Mouse (Mus musculus): ENCODE measurements at regions not wholly inside any gene's neighbourhood (a gene's known extent, or its start where the extent isn't known, plus 50 kb on each side); places are given as distances from the start of the nearest gene placed in this dataset.
"Not testable (repeated sequence)": the region's sequence is repeated elsewhere in the genome, so short reads cannot be mapped to it uniquely, and the experiment has no call there.

DNA sequence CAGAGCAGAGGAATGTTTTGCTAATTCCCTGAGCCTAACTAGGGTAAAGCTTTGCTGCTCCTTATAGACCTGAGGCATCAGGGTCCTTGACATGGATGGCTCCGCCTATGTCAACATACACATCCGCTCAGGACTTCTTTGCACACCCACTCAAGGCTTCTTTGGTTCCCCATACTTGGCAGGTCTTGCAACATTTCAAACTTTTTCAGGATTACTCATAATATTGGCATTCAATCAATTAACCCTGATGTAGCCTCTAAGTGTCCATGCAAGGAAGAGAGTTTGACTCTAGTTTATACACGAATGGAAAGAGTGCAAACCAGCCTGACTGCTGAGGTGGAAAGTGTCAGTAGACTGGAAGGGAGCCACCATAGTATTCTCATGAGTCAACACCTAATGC lies 93.2 kb upstream of the Slc25a13 start:
- Histone ChIP-seq H3K27ac (no peak overlapping the region), H3K4me3 (no peak overlapping the region), H3K27me3 (no peaks in the 10 kb centered on the region), H3K4me2 (no peak overlapping the region), H3K36me3 (no peaks in the 10 kb centered on the region), H3K9ac (no peak overlapping the region), H3K4me1 (replicated peaks) (no peaks in the 10 kb centered on the region), H3K9me3 (no peaks in the 10 kb centered on the region)
- WGBS: 92% methylated on average over 3 of the region's 3 CpGs
- ATAC-seq (ENCODE audit: low FRiP score): no peak

- H3K27ac ChIP-seq: no peak overlapping the region
Observed at GRCm38 (mm10) chr6:6307618-6308017, 90.6 kb upstream of the Slc25a13 start.

GRCm38 (mm10) chr6:6303767-6304166 lies 86.8 kb upstream of the Slc25a13 start:
- no peak for ATAC-seq (ENCODE audit: low FRiP score)
- H3K4me2 ChIP-seq: no peak overlapping the region

More at GRCm38 (mm10) chr6:6307618-6308017, 90.6 kb upstream of the Slc25a13 start:
- Histone ChIP-seq H3K9me3 (no peaks in the 10 kb centered on the region), H3K4me3 (no peak overlapping the region), H3K4me1 (replicated peaks) (no peaks in the 10 kb centered on the region), H3K27me3 (0 out of 2 replicates have a peak, but pooled peaks cover 3% of the 10 kb centered on the region), H3K4me2 (no peak overlapping the region), H3K36me3 (no peaks in the 10 kb centered on the region), H3K9ac (no peak overlapping the region)
- 89% methylated on average over 2 of the region's 2 CpGs for WGBS
- ATAC-seq (ENCODE audit: low FRiP score): no peak

DNA sequence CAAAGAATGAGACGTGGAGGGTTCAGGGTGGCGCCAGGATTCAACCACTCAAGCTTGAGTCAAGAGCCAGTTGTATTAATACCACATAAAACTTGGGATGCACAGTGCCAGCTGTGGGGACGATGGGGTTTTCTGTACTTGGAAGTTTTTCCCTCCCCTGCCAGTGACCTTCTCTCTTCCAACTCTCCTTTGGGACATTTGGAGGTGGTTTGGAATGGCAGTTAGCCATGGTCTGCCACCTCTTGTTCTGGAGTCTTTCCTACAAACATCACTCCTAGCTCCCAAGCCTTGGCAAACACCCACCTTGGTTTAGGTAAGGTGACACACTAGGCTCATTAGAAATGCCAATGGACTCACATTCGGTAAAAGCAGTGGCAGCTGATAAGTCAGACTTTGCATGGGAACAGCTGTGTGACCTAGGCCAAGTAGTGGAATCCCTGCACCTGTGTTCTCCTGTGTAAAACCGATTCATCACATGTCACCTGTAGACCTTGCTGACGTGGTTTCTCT lies 84.1 kb upstream of the Slc25a13 start:
- Histone ChIP-seq H3K27ac (no peak overlapping the region), H3K4me3 (no peak overlapping the region), H3K9ac (no peak overlapping the region), H3K4me1 (replicated peaks) (no peaks in the 10 kb centered on the region), H3K27me3 (peaks cover 6% of the 10 kb centered on the region; the same call in 1 of the 2 replicates), H3K36me3 (no peaks in the 10 kb centered on the region), H3K4me2 (no peak overlapping the region), H3K9me3 (no peaks in the 10 kb centered on the region)
- no peak for ATAC-seq (ENCODE audit: low FRiP score)
- WGBS: 90% methylated on average over 6 of the region's 6 CpGs

More at GRCm38 (mm10) chr6:6303767-6304166, 86.8 kb upstream of the Slc25a13 start:
- Histone ChIP-seq H3K36me3 (no peaks in the 10 kb centered on the region), H3K9ac (no peak overlapping the region), H3K9me3 (no peaks in the 10 kb centered on the region), H3K27ac (no peak overlapping the region), H3K4me1 (replicated peaks) (no peaks in the 10 kb centered on the region), H3K4me3 (no peak overlapping the region), H3K27me3 (0 out of 2 replicates have a peak, but pooled peaks cover 6% of the 10 kb centered on the region)
- 18% methylated on average over 5 of the region's 5 CpGs for WGBS

GRCm38 (mm10) chr6:6298867-6299852 lies 82.2 kb upstream of the Slc25a13 start:
- Histone ChIP-seq H3K4me1 (replicated peaks) (no peaks in the 10 kb centered on the region), H3K36me3 (no peaks in the 10 kb centered on the region), H3K9me3 (no peaks in the 10 kb centered on the region), H3K27ac (no peak overlapping the region), H3K4me3 (no peak overlapping the region), H3K9ac (no peak overlapping the region), H3K27me3 (peaks cover 6% of the 10 kb centered on the region; the same call in 1 of the 2 replicates), H3K4me2 (no peak overlapping the region)
- no peak for ATAC-seq (ENCODE audit: low FRiP score)
- WGBS: 63% methylated on average over 14 of the region's 14 CpGs

DNA sequence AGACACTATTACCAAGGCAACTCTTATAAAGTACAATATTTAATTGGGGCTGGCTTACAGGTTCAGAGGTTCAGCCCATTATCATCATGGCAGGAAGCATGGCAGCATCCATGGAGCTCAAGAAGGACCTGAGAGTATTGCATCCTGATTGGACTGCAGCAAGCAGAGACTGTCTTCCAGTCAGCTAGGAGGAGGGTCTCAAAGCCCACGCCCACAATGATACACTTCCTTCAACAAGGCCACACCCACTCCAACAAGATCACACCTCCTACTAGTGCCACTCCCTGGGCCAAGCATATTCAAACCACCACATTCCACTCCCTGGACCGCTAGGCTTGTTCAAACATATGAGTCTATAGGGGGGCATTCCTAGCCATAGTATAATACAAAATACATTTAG lies 78.6 kb upstream of the Slc25a13 start:
- not testable (repeated sequence) for H3K9ac ChIP-seq; H3K27ac ChIP-seq; H3K9me3 ChIP-seq; H3K4me1 ChIP-seq (replicated peaks); H3K4me3 ChIP-seq; H3K4me2 ChIP-seq; ATAC-seq (ENCODE audit: low FRiP score); H3K27me3 ChIP-seq; H3K36me3 ChIP-seq
- WGBS: 89% methylated on average over 2 of the region's 2 CpGs

GRCm38 (mm10) chr6:6291781-6292180 lies 74.8 kb upstream of the Slc25a13 start:
- Histone ChIP-seq H3K9me3 (no peaks in the 10 kb centered on the region), H3K27me3 (peaks cover 9% of the 10 kb centered on the region; the same call in 1 of the 2 replicates), H3K4me3 (no peak overlapping the region), H3K9ac (no peak overlapping the region), H3K4me1 (replicated peaks) (no peaks in the 10 kb centered on the region), H3K27ac (no peak overlapping the region), H3K36me3 (no peaks in the 10 kb centered on the region), H3K4me2 (no peak overlapping the region)
- 68% methylated on average over 3 of the region's 3 CpGs for WGBS
- no peak for ATAC-seq (ENCODE audit: low FRiP score)

DNA sequence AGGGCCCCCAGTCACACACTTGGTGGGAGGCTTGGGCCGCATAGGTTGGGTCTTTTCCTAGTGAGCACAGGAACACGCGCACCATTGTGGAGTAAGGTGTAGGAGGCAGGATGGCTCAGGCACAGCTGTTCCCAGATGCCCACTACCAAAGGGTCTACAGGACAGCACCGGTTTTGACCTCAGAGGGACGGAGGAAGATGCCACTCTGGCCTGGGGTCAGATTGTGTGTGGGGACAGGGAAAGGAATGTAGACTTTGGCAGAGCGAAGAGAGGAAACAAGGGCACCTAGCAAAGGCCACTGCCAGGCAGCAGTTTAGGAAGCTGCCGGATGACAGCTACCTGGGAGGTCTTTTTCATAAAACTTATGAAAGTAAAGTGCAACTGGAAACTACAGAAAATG lies 73.5 kb upstream of the Slc25a13 start:
- H3K4me2 ChIP-seq: no peak overlapping the region
- H3K4me3 ChIP-seq: no peak overlapping the region
- no peaks in the 10 kb centered on the region for H3K9me3 ChIP-seq
- H3K36me3 ChIP-seq: no peaks in the 10 kb centered on the region
- H3K27ac ChIP-seq: no peak overlapping the region
- WGBS: 91% methylated on average over 7 of the region's 7 CpGs
- no peak overlapping the region for H3K9ac ChIP-seq
- ATAC-seq (ENCODE audit: low FRiP score): no peak
- H3K4me1 ChIP-seq (replicated peaks): no peaks in the 10 kb centered on the region
- 0 out of 2 replicates have a peak, but pooled peaks cover 9% of the 10 kb centered on the region for H3K27me3 ChIP-seq

- 29% methylated on average over 6 of the region's 6 CpGs for WGBS
- Histone ChIP-seq H3K4me1 (replicated peaks) (no peaks in the 10 kb centered on the region), H3K4me2 (no peak overlapping the region), H3K9me3 (no peaks in the 10 kb centered on the region), H3K4me3 (no peak overlapping the region), H3K9ac (no peak overlapping the region), H3K27ac (no peak overlapping the region), H3K36me3 (no peaks in the 10 kb centered on the region), H3K27me3 (0 out of 2 replicates have a peak, but pooled peaks cover 9% of the 10 kb centered on the region)
- no peak for ATAC-seq (ENCODE audit: low FRiP score)
Observed at GRCm38 (mm10) chr6:6289806-6290205, 72.8 kb upstream of the Slc25a13 start.

- 88% methylated on average over 17 of the region's 17 CpGs for WGBS
Observed at GRCm38 (mm10) chr6:6280812-6281568, 64.0 kb upstream of the Slc25a13 start.

GRCm38 (mm10) chr6:6279646-6280045 lies 62.7 kb upstream of the Slc25a13 start:
- no peak overlapping the region for H3K9ac ChIP-seq
- no peaks in the 10 kb centered on the region for H3K9me3 ChIP-seq
- H3K4me3 ChIP-seq: no peak overlapping the region
- H3K36me3 ChIP-seq: no peaks in the 10 kb centered on the region
- no peak overlapping the region for H3K27ac ChIP-seq
- H3K4me2 ChIP-seq: no peak overlapping the region
- ATAC-seq (ENCODE audit: low FRiP score): no peak
- 79% methylated on average over 6 of the region's 6 CpGs for WGBS
- H3K27me3 ChIP-seq: no peaks in the 10 kb centered on the region
- H3K4me1 ChIP-seq (replicated peaks): no peaks in the 10 kb centered on the region

More at GRCm38 (mm10) chr6:6280812-6281568, 64.0 kb upstream of the Slc25a13 start:
- Histone ChIP-seq H3K36me3 (no peaks in the 10 kb centered on the region), H3K9ac (no peak overlapping the region), H3K27ac (no peak overlapping the region), H3K9me3 (no peaks in the 10 kb centered on the region), H3K27me3 (no peaks in the 10 kb centered on the region), H3K4me1 (replicated peaks) (no peaks in the 10 kb centered on the region), H3K4me2 (no peak overlapping the region), H3K4me3 (no peak overlapping the region)
- ATAC-seq (ENCODE audit: low FRiP score): no peak

DNA sequence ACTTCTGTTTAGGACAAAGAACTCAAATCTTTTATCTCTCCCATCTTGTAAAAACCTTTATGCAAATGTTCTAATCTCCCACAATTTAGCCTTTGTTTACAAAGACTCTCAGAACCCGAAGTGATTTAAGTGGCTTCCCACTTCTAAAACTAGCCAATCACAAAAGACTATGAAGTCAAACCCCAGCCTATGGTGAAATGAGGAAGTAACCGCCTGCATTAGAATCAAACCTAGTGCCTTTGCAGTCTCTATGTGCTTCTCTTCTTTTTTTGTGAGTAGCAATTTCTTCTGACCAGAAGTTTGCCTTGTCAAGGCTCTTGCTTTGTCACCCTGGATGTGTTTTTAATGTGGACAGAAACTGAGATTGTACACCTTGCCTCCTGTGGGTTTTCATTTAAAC lies 53.6 kb upstream of the Slc25a13 start:
- no peak overlapping the region for H3K4me3 ChIP-seq
- no peaks in the 10 kb centered on the region for H3K27me3 ChIP-seq
- H3K36me3 ChIP-seq: no peaks in the 10 kb centered on the region
- WGBS: 54% methylated on average over 2 of the region's 2 CpGs
- H3K9ac ChIP-seq: no peak overlapping the region
- no peaks in the 10 kb centered on the region for H3K9me3 ChIP-seq
- H3K27ac ChIP-seq: no peak overlapping the region
- no peaks in the 10 kb centered on the region for H3K4me1 ChIP-seq (replicated peaks)
- no peak for ATAC-seq (ENCODE audit: low FRiP score)
- no peak overlapping the region for H3K4me2 ChIP-seq
